Mouse (Mus musculus) embryonic facial prominence, embryonic 12.5 days (tissue): ENCODE results near the gene Gtf3c3. TPM values are rescaled to one million over a fixed set of nuclear protein-coding genes. Genes with fewer than 3 reads are reported as not detected.

Experiments
- ATAC-seq: fragments of 200-750 bp; cut with Nextera tagmentation; 2 replicates; pipeline ENCODE4 v1.8.0; 2017; ENCODE audit not compliant: insufficient number of reproducible peaks, insufficient read depth, low FRiP score, low TSS enrichment
- H3K27ac ChIP-seq: fragments of 300-500 bp; sonication (generic); 2 replicates; pipeline ENCODE4 v1.5.1; 2016; ENCODE audit warnings: mild to moderate bottlenecking
- H3K27me3 ChIP-seq: fragments of 300-500 bp; sonication (generic); 2 replicates; pipeline ENCODE4 v1.6.1; 2016; ENCODE audit warnings: mild to moderate bottlenecking, moderate library complexity
- H3K36me3 ChIP-seq: fragments of 300-500 bp; sonication (generic); 2 replicates; pipeline ENCODE4 v1.6.1; 2016; ENCODE audit warnings: mild to moderate bottlenecking
- H3K4me1 ChIP-seq: fragments of 300-500 bp; sonication (generic); 2 replicates; pipeline ENCODE4 v1.6.1; 2016
- H3K4me2 ChIP-seq: fragments of 300-500 bp; sonication (generic); replicated peaks from 2 replicates; pipeline ENCODE4 v1.6.1; 2016; ENCODE audit warnings: mild to moderate bottlenecking, moderate library complexity
- H3K4me3 ChIP-seq: fragments of 300-500 bp; sonication (generic); 2 replicates; pipeline ENCODE4 v1.5.1; 2016; ENCODE audit warnings: mild to moderate bottlenecking
- H3K9ac ChIP-seq: fragments of 300-500 bp; sonication (generic); 2 replicates; pipeline ENCODE4 v1.6.1; 2016; ENCODE audit warnings: mild to moderate bottlenecking, moderate library complexity
- H3K9me3 ChIP-seq: fragments of 300-500 bp; sonication (generic); 2 replicates; pipeline ENCODE4 v1.6.1; 2016; ENCODE audit warnings: mild to moderate bottlenecking, moderate library complexity
- WGBS: fragments of 180-500 bp; shearing (Covaris S2); methylation state at CpG from one replicate; pipeline ENCODE4 v1.1.7; 2016; 5-methylcytosine and 5-hydroxymethylcytosine counted together
- polyA plus RNA-seq: library from polyadenylated mRNA; unstranded; fragments of >200 nt; fragmentation: Nextera tagmentation; extraction: Ambion mirVana; gene quantifications from 2 replicates; pipeline ENCODE4 v1.2.1, GENCODE M21; 2016

The Gtf3c3 gene
- 30.0 and 32.0 TPM in 2 replicates for polyA plus RNA-seq

DNA sequence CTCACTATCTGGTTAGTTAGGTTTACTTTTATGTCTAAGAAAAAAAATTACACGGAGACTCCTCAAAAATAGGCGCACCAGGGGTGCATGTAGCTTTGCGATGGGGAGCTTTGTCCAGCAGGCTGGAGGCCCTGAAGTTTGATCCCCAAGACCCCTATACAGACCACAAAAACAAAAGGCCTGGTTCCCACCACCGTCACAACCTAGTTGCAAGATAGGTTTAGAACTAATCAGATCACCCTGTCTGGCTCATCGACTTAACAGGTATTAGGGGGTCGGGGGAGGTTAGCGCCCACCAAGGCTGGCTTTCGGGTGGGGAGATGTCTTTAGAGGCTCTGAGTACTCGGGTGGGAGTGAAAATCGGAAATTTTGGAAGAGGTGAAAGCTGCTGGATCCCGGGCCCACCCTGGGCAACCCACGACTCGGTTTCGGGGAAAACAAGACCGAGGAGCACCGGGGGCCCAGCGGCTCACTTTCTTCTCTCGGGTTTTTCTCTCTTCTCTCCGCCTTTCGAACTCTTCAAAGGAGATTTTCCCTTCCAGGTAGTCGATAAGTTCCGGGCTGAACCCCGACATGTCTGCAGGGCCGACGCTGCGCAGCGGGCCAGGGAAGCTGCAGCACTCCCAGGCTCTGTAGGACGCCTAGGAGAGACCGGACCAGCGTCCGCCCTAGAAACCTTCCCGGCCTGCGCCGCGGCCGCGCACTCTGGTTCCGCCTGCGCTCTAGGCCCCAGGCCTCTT is at the start of gene Gtf3c3:
TSS of gene Gtf3c3 (minus strand) at position 632 of the 740 bp plus-strand sequence.
- 3% methylated on average over 39 of the region's 39 CpGs for WGBS
- peak within 1 kb of the TSS; percentile 75 for H3K4me2 ChIP-seq
- peak; percentile 97 for ATAC-seq
- H3K9me3 ChIP-seq: no peaks in the 10 kb centered on the region
- peaks cover 5% of the 10 kb centered on the region; the same call in 1 of the 2 replicates for H3K4me1 ChIP-seq
- no peaks in the 10 kb centered on the region for H3K27me3 ChIP-seq
- peaks cover 5% of the 10 kb centered on the region; the same call in 1 of the 2 replicates for H3K36me3 ChIP-seq
- peak within 1 kb of the TSS; percentile 72 for H3K4me3 ChIP-seq
- peak within 1 kb of the TSS; percentile 84 for H3K9ac ChIP-seq
- H3K27ac ChIP-seq: 0 out of 2 replicates have a peak within 1 kb of the TSS, but pooled peaks have one; percentile 65

DNA sequence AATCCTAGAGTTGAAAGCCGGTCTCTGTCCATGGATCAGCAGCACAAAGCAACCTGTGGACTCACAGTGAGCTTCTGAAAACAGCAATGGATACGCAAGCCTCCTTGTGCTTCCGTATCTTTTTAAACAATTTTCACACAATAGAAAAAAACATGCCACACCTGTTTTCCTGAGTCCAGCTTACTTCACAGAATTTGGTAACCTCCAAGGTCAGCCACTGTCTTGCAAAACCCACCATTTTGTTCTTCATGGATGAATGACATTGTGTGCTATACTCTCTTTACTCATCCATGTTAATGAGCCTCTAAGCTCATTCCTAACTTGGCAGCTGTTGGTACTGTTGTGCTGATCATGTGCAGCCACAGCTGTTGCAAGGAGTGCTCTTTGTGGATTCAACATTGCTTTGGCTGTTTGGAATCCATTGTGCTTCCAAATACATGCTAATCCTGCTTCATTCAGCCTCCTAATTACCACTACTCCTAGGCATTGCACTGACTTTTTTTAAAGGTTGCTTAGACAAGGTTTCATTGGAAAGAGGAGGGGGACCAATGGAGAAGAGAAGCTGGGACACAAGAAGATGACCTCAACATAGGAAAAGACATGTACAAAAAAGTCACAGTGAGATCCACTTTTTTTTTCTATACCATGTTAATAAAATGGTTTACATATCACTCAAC is 46.1 kb upstream of the Gtf3c3 start:
- Histone ChIP-seq H3K9me3 (no peaks in the 10 kb centered on the region), H3K27me3 (no peaks in the 10 kb centered on the region), H3K4me2 (no peak overlapping the region), H3K9ac (no peak overlapping the region), H3K4me1 (no peaks in the 10 kb centered on the region), H3K36me3 (peaks cover 11% of the 10 kb centered on the region; the same call in 1 of the 2 replicates), H3K4me3 (no peak overlapping the region), H3K27ac (no peak overlapping the region)
- WGBS: 86% methylated on average over 3 of the region's 3 CpGs
- no peak for ATAC-seq

DNA sequence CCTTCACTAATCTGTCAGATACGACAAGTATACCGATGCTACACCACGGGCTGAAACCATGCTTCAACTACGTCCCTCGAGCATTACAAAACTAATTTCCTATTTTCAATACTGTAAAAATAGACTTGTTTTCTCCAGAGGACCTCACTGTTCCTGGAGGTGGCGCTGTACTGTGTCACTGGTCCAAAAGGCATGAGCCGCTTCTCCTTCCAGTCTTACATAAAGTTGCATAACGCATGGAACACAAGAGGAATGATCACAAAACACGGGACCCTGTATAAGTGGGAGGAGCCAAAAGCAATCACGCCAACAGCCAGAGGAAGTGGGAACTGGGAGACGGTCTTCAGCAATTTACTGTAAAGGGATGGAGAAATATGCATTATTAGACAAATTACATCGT is 41.7 kb upstream of the Gtf3c3 start:
- ATAC-seq: no peak
- H3K9ac ChIP-seq: no peak overlapping the region
- WGBS: 95% methylated on average over 12 of the region's 12 CpGs

DNA sequence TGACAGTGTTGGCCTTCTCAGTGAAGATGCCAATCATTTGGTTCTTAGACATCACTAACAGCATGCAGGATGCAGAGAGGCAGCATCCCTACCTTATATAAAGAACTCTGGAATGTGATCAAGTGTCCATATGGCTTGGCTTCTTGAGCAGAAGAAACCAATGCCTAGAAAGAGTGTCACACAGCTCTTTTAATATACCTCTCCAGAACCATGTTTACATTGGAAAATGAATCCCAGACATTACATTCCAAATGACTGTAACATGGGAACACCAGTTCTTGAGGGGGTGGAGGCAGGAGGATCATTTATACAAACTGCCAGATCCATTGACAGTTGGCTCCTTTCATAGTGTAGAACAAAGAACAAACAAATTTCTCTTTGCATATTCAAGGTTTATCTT is 29.9 kb upstream of the Gtf3c3 start:
- H3K27me3 ChIP-seq: no peaks in the 10 kb centered on the region
- ATAC-seq: no peak
- H3K4me2 ChIP-seq: no peak overlapping the region
- no peaks in the 10 kb centered on the region for H3K4me1 ChIP-seq
- H3K9ac ChIP-seq: no peak overlapping the region
- H3K4me3 ChIP-seq: no peak overlapping the region
- no peaks in the 10 kb centered on the region for H3K36me3 ChIP-seq
- H3K27ac ChIP-seq: no peak overlapping the region
- no peaks in the 10 kb centered on the region for H3K9me3 ChIP-seq

More for the DNA sequence above, 41.7 kb upstream of the Gtf3c3 start:
- Histone ChIP-seq H3K27me3 (no peaks in the 10 kb centered on the region), H3K9me3 (no peaks in the 10 kb centered on the region), H3K4me1 (no peaks in the 10 kb centered on the region), H3K27ac (no peak overlapping the region), H3K36me3 (peaks cover 8% of the 10 kb centered on the region), H3K4me3 (no peak overlapping the region), H3K4me2 (no peak overlapping the region)

DNA sequence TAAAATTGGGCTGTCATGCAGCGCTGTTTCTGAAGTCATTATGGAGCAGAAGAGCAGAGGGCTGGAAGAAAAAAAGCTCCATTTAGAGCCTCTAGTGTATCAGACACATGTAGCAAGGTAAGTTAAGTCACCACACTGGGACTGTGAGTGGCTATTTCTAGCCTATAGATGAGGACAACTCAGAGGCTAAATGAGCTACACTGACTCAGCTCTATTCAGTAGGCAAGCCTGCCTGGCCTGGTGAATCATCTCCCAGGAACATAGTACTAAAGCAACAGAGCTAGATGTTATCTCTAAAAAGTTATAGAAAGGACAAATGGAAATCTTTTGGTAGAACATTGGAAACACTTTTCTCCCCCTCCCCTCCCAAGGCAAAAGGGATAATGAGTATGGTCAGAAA is 28.6 kb upstream of the Gtf3c3 start:
- WGBS: 94% methylated on average over 1 of the region's 1 CpGs
- Histone ChIP-seq H3K4me1 (no peaks in the 10 kb centered on the region), H3K4me3 (no peak overlapping the region)

DNA sequence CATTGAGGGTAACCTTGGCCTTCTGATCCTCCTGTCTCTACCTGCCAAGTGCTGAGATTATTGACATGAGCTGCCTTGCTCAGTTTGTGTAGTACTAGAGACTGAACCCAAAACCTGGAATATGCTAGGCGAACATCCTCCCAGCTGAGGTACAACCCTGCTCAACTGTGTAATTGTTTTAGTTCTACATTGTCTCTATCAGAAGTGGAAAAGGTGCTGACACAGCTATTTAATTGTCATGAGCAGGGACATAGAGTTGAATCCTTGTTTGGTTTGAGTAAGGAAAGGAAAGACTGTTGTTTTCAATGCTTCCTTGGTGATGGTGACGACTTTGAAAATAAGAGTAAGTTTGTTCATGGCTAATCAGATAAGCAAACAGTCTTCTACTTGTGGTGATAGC is 13.3 kb upstream of the Gtf3c3 start:
- no peaks in the 10 kb centered on the region for H3K4me1 ChIP-seq
- 82% methylated on average over 2 of the region's 2 CpGs for WGBS

More for the DNA sequence above, 28.6 kb upstream of the Gtf3c3 start:
- no peak overlapping the region for H3K27ac ChIP-seq
- no peaks in the 10 kb centered on the region for H3K27me3 ChIP-seq
- no peaks in the 10 kb centered on the region for H3K9me3 ChIP-seq
- no peak for ATAC-seq
- H3K36me3 ChIP-seq: no peaks in the 10 kb centered on the region
- no peak overlapping the region for H3K9ac ChIP-seq
- H3K4me2 ChIP-seq: no peak overlapping the region

DNA sequence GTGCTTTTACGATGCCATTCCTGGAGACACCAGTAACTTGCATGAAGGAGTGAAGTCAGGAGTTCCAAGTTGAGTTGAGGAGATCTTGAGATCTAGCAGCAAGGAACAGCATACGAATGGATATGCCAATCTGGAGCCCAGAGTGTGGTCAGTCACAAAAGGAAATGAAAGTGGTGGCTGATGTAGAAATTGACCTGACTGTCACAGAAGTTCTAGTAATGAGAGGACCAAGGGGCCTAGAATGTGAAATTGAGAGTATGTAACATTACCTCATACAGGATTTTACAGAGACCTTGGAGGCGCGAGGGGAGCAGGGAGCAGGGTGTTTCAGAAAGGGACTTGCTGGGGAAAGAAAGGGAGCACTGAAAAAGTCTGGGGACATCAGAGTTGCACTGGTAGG is 10.1 kb upstream of the Gtf3c3 start:
- no peak overlapping the region for H3K4me3 ChIP-seq
- no peaks in the 10 kb centered on the region for H3K36me3 ChIP-seq
- no peak overlapping the region for H3K27ac ChIP-seq
- no peak overlapping the region for H3K4me2 ChIP-seq
- no peaks in the 10 kb centered on the region for H3K4me1 ChIP-seq
- no peaks in the 10 kb centered on the region for H3K27me3 ChIP-seq
- 81% methylated on average over 4 of the region's 4 CpGs for WGBS
- no peak for ATAC-seq
- no peaks in the 10 kb centered on the region for H3K9me3 ChIP-seq
- no peak overlapping the region for H3K9ac ChIP-seq

More for the DNA sequence above, 13.3 kb upstream of the Gtf3c3 start:
- no peaks in the 10 kb centered on the region for H3K27me3 ChIP-seq
- H3K4me3 ChIP-seq: no peak overlapping the region
- H3K36me3 ChIP-seq: no peaks in the 10 kb centered on the region
- no peaks in the 10 kb centered on the region for H3K9me3 ChIP-seq
- no peak overlapping the region for H3K27ac ChIP-seq
- no peak overlapping the region for H3K9ac ChIP-seq
- no peak for ATAC-seq
- H3K4me2 ChIP-seq: no peak overlapping the region

DNA sequence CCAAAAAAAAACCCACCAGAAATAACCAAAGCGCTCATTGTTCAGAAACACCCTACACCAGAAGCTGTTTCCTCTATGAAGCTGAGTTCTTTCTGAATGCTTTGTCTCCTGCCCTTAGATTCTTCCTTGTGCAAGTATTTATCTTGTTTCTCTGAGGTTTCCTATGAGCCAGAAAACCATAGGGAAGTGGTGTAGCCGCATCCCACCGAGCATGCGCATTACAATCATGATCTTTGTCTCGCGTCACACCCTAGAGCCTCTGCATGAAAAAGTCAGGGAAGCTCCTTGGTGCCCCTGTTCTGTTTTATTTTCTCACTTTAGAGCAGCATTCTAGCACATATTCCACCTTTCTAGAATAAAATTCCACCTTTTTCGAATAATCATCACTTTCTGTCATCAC is 4.9 kb upstream of the Gtf3c3 start:
- Histone ChIP-seq H3K4me2 (no peak overlapping the region), H3K4me3 (no peak overlapping the region), H3K27ac (no peak overlapping the region), H3K4me1 (no peaks in the 10 kb centered on the region), H3K9ac (no peak overlapping the region), H3K36me3 (no peaks in the 10 kb centered on the region), H3K27me3 (no peaks in the 10 kb centered on the region), H3K9me3 (no peaks in the 10 kb centered on the region)
- no peak for ATAC-seq
- WGBS: 51% methylated on average over 7 of the region's 7 CpGs

DNA sequence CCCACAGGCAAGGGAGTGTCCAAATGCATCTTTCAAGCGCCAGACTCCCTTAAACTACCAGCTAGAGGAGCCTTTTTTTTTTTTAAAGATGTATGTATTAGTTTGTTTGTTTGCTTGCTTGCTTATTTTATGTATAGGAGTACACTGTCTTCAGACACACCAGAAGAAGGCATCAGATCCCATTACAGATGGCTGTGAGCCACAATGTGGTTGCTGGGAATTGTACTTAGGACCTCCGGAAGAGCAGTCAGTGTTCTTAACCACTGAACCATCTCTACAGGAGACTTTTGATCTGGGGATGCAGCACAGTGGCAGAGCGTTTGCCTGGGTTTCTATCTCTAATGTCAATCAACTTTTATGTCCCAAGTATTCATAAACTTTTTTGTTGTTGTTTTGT is 307 bp upstream of the Gtf3c3 start:
- 52% methylated on average over 3 of the region's 3 CpGs for WGBS
- peak overlapping the region; percentile 84 for H3K9ac ChIP-seq
- H3K27ac ChIP-seq: no peak overlapping the region
- H3K36me3 ChIP-seq: peaks cover 3% of the 10 kb centered on the region; the same call in 1 of the 2 replicates
- no peaks in the 10 kb centered on the region for H3K9me3 ChIP-seq
- H3K27me3 ChIP-seq: no peaks in the 10 kb centered on the region
- H3K4me1 ChIP-seq: peaks cover 5% of the 10 kb centered on the region; the same call in 1 of the 2 replicates
- peak overlapping the region; percentile 75 for H3K4me2 ChIP-seq
- ATAC-seq: no peak
- H3K4me3 ChIP-seq: peak overlapping the region; percentile 72

DNA sequence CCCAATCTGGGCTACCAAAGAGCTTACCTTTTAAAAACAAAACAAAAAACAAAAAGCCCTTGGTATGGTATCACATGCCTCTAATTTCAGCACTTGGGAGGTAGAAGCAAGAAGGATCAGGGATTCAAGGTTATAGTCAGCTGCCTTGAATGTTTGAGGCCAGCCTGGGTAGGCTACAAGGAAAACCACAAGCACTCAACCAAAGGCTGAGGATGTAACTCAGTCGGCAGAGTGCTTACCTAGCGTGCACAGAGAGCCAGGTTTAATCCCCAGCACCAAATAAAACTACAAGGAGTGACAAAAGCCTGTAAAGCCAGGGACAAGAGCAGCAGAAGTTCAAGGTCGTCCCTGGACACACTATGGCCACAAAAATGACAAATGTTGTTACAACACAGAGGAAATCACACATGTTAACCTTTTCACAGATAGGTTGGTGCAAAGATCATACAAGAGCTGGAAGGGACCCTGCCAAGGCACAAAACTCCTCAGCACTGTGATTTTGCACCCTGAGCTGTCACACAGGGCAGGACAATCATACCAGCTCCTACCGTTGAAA is 16.5 kb downstream of the Gtf3c3 start:
- H3K27ac ChIP-seq: no peak overlapping the region
- no peak overlapping the region for H3K9ac ChIP-seq
- H3K4me3 ChIP-seq: no peak overlapping the region
- no peaks in the 10 kb centered on the region for H3K27me3 ChIP-seq
- 88% methylated on average over 4 of the region's 4 CpGs for WGBS
- H3K4me1 ChIP-seq: no peaks in the 10 kb centered on the region
- no peak for ATAC-seq
- peaks cover 48% of the 10 kb centered on the region for H3K36me3 ChIP-seq
- H3K9me3 ChIP-seq: no peaks in the 10 kb centered on the region
- H3K4me2 ChIP-seq: no peak overlapping the region

DNA sequence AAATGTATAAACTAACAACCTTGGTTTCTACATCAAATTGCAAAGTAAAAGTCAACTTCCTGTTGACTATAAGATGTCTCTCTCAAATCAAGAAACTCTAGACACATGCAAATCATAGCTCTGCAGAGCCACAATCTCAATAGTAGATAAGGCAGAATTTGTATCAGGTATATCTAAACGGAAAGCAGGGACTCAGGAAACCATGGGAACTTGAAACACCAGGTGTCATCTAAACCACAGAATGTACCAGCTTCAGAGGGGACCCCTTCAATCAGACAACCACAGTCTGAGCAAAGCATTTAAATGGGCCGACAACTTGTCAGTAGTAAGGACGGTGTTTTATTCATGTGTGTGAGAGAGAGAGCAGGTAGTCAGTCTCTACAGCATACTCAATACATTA is 17.1 kb downstream of the Gtf3c3 start:
- H3K27ac ChIP-seq: no peak overlapping the region
- no peak for ATAC-seq
- H3K4me2 ChIP-seq: no peak overlapping the region
- H3K4me3 ChIP-seq: no peak overlapping the region
- 95% methylated on average over 3 of the region's 3 CpGs for WGBS
- no peaks in the 10 kb centered on the region for H3K4me1 ChIP-seq
- H3K9ac ChIP-seq: no peak overlapping the region
- no peaks in the 10 kb centered on the region for H3K9me3 ChIP-seq
- H3K27me3 ChIP-seq: no peaks in the 10 kb centered on the region
- H3K36me3 ChIP-seq: peaks cover 44% of the 10 kb centered on the region

DNA sequence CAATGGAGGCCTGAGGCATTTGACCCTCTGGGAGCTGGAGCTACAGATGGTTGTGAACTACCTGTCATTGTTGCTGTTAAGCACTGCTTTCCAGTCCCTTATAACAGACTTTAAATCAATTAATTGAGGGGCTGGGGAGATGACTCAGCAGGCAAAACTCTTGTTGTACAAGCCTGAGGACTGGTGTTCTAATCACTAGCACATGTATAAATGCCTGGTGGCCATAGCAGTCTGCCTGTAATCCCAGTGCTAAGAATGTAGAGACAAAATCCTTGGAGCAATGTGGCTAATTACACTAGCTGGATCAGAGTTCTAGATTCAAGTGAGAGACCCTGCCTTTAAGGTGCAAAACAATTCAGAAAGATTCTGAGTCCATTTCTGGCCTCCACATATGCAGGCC is 36.0 kb downstream of the Gtf3c3 start:
- Histone ChIP-seq H3K9me3 (no peaks in the 10 kb centered on the region), H3K36me3 (peaks cover 50% of the 10 kb centered on the region), H3K9ac (no peak overlapping the region), H3K4me2 (no peak overlapping the region), H3K4me3 (no peak overlapping the region), H3K4me1 (no peaks in the 10 kb centered on the region), H3K27me3 (no peaks in the 10 kb centered on the region), H3K27ac (no peak overlapping the region)
- no peak for ATAC-seq
